Mouse (Mus musculus) hindbrain, embryonic 12.5 days (tissue): Measurements from ENCODE around the gene Krtap9-1. TPM values are rescaled to one million over a fixed set of nuclear protein-coding genes. Genes with fewer than 3 reads are reported as not detected.

Source experiments
- polyA plus RNA-seq: library from polyadenylated mRNA; unstranded; fragments of >200 nt; fragmentation: Nextera tagmentation; extraction: Ambion mirVana; gene quantifications from 2 replicates; pipeline ENCODE4 v1.2.1, GENCODE M21; 2016

Krtap9-1 gene
- polyA plus RNA-seq, 1 experiment from 2014 or later, result not detected

Other genes starting within 250 kb of the Krtap9-1 start
- not detected in 2 replicates for gene Krtap4-1, start 245.2 kb upstream of the Krtap9-1 start, polyA plus RNA-seq
- not detected in 2 replicates for gene Krtap4-2, start 238.3 kb upstream of the Krtap9-1 start, polyA plus RNA-seq
- gene Krtap4-7, start 229.3 kb upstream of the Krtap9-1 start, polyA plus RNA-seq, result not detected in 2 replicates
- gene Gm11555, start 223.2 kb upstream of the Krtap9-1 start, polyA plus RNA-seq, result not detected in 2 replicates
- gene Gm11563, start 214.4 kb upstream of the Krtap9-1 start, polyA plus RNA-seq, result not detected in 2 replicates
- not detected in 2 replicates for gene Krtap4-6, start 207.4 kb upstream of the Krtap9-1 start, polyA plus RNA-seq
- not detected in 2 replicates for gene Gm14190, start 182.6 kb upstream of the Krtap9-1 start, polyA plus RNA-seq
- gene Gm14180, start 139.1 kb upstream of the Krtap9-1 start, polyA plus RNA-seq, result not detected in 2 replicates
- not detected in 2 replicates for gene Gm11595, start 100.5 kb upstream of the Krtap9-1 start, polyA plus RNA-seq
- not detected in 2 replicates for gene Krtap4-8, start 92.7 kb upstream of the Krtap9-1 start, polyA plus RNA-seq
- gene Krtap4-9, start 88.2 kb upstream of the Krtap9-1 start, polyA plus RNA-seq, result not detected in 2 replicates
- gene Gm11596, start 79.9 kb upstream of the Krtap9-1 start, polyA plus RNA-seq, result not detected in 2 replicates
- gene Gm11569, start 74.5 kb upstream of the Krtap9-1 start, polyA plus RNA-seq, result not detected in 2 replicates
- not detected in 2 replicates for gene Gm11554, start 68.9 kb upstream of the Krtap9-1 start, polyA plus RNA-seq
- not detected in 2 replicates for gene Krtap4-13, start 63.5 kb upstream of the Krtap9-1 start, polyA plus RNA-seq
- not detected in 2 replicates for gene Gm11564, start 57.7 kb upstream of the Krtap9-1 start, polyA plus RNA-seq
- gene 2300003K06Rik, start 35.3 kb upstream of the Krtap9-1 start, polyA plus RNA-seq, result not detected in 2 replicates
- gene Krtap4-16, start 21.8 kb upstream of the Krtap9-1 start, polyA plus RNA-seq, result not detected in 2 replicates
- gene Gm11568, start 15.5 kb upstream of the Krtap9-1 start, polyA plus RNA-seq, result not detected in 2 replicates
- not detected in 2 replicates for gene Gm11559, start 8.9 kb upstream of the Krtap9-1 start, polyA plus RNA-seq
- not detected in 2 replicates for gene Gm11567, start 5.8 kb downstream of the Krtap9-1 start, polyA plus RNA-seq
- not detected in 2 replicates for gene Krtap31-1, start 34.5 kb downstream of the Krtap9-1 start, polyA plus RNA-seq
- gene Gm11565, start 41.4 kb downstream of the Krtap9-1 start, polyA plus RNA-seq, result not detected in 2 replicates
- not detected in 2 replicates for gene Krtap31-2, start 62.9 kb downstream of the Krtap9-1 start, polyA plus RNA-seq
- not detected in 2 replicates for gene Krtap9-5, start 75.1 kb downstream of the Krtap9-1 start, polyA plus RNA-seq
- gene Krtap29-1, start 105.7 kb downstream of the Krtap9-1 start, polyA plus RNA-seq, result not detected in 2 replicates
- not detected in 2 replicates for gene Krtap16-1, start 113.2 kb downstream of the Krtap9-1 start, polyA plus RNA-seq
- gene Krtap17-1, start 120.6 kb downstream of the Krtap9-1 start, polyA plus RNA-seq, result not detected in 2 replicates
- not detected in 2 replicates for gene Krt33a, start 142.8 kb downstream of the Krtap9-1 start, polyA plus RNA-seq
- gene Krt33b, start 156.5 kb downstream of the Krtap9-1 start, polyA plus RNA-seq, result 0.14 TPM in 1 of 2 replicates, not detected in the other
- gene Krt34, start 168.2 kb downstream of the Krtap9-1 start, polyA plus RNA-seq, result not detected in 2 replicates
- gene Krt31, start 177.2 kb downstream of the Krtap9-1 start, polyA plus RNA-seq, result not detected in 2 replicates
- not detected in 2 replicates for gene Krt32, start 214.8 kb downstream of the Krtap9-1 start, polyA plus RNA-seq
- not detected in 2 replicates for gene Krt35, start 222.9 kb downstream of the Krtap9-1 start, polyA plus RNA-seq
- gene Krt36, start 232.2 kb downstream of the Krtap9-1 start, polyA plus RNA-seq, result not detected in 2 replicates
- not detected in 2 replicates for gene Krt13, start 248.2 kb downstream of the Krtap9-1 start, polyA plus RNA-seq